ENCODE assay signal across 1 mouse cellular context in the genomic region with DNA sequence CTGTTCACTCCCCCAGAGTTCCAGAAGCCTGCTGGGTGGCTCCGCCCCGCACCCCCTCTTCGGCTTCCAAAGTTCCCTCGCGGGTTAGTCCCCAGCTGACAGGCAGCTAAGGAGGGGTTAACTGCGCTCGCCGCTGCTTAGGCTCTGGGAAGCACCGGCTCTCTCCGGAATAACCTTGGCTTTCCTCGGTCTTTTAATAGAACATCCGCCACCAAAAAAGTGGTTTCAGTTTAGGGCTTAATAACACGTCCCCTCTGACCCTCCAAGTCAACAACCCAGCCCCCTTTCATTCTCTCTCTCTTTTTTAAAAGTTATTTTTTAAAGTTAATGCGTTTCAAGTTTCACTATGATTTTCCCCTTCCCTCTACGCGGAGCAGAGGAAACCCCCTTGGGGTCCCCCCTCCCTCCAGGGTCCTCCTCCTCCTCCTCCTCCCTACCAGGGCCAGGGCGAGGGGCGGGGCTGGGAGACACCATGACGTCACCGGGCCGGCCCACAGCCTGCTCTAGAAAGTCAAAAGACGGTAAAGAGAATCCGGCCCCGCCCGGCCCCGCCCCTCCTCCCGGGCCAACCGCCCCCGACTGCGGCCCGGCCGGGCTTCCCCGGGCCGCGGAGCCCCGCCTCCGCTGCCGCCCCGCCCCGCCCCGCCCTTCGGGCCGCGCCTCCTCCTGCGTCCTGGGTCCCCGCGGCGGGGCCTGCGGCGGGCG.
TF ChIP-seq lines count a peak whose summit lies in the region.

No protein-coding gene starts in this region.

TF ChIP-seq in MEL, 35 proteins besides CTCF, POLR2A, EP300 and RAD21 (continued from another document):
- no peak for TF ChIP-seq USF1 (IDR thresholded peaks at IDR 0.05; ENCODE audit: low read depth, low read length)
- TF ChIP-seq ZNF384 (IDR thresholded peaks at IDR 0.05; ENCODE audit: low read depth, low read length): no peak
- TF ChIP-seq GABPA (IDR thresholded peaks at IDR 0.05; ENCODE audit: low read depth, low read length): no peak
- TF ChIP-seq MAX (IDR thresholded peaks at IDR 0.05; ENCODE audit: low read length): no peak
- no peak for TF ChIP-seq GATA1 (IDR thresholded peaks at IDR 0.05; ENCODE audit: low read depth, low read length)
- TF ChIP-seq TAL1 (IDR thresholded peaks at IDR 0.05; ENCODE audit: low read length): no peak
- TF ChIP-seq SIN3A (IDR thresholded peaks at IDR 0.05; ENCODE audit: low read length): peak; percentile 95
- no peak for TF ChIP-seq MEF2A (IDR thresholded peaks at IDR 0.05; ENCODE audit: extremely low read depth, insufficient replicate concordance, low read depth, low read length, poor library complexity, severe bottlenecking)
- no peak for TF ChIP-seq JUND (IDR thresholded peaks at IDR 0.05; ENCODE audit: low read depth, low read length)
- no peak for TF ChIP-seq POLR2AphosphoS2 (IDR thresholded peaks at IDR 0.05; ENCODE audit: low read length)
- TF ChIP-seq TCF12 (IDR thresholded peaks at IDR 0.05; ENCODE audit: low read depth, low read length): 0 out of 2 replicates have a peak, but pooled peaks have one; percentile 28
- TF ChIP-seq MYB (IDR thresholded peaks at IDR 0.05; ENCODE audit: low read depth, low read length): no peak
